Mouse (Mus musculus): ENCODE data around the gene Chmp2b.

- no peak for TF ChIP-seq CTCF (IDR thresholded peaks at IDR 0.05; ENCODE audit: insufficient read depth, low read depth, low read length)
- no peak for TF ChIP-seq POLR2A (IDR thresholded peaks at IDR 0.05; ENCODE audit: insufficient read depth, low read depth, low read length)
Measured at GRCm38 (mm10) chr16:65548960-65549359, 13.6 kb downstream of the Chmp2b start.
